ENCODE assay signal across 12 mouse cellular contexts in the genomic region with DNA sequence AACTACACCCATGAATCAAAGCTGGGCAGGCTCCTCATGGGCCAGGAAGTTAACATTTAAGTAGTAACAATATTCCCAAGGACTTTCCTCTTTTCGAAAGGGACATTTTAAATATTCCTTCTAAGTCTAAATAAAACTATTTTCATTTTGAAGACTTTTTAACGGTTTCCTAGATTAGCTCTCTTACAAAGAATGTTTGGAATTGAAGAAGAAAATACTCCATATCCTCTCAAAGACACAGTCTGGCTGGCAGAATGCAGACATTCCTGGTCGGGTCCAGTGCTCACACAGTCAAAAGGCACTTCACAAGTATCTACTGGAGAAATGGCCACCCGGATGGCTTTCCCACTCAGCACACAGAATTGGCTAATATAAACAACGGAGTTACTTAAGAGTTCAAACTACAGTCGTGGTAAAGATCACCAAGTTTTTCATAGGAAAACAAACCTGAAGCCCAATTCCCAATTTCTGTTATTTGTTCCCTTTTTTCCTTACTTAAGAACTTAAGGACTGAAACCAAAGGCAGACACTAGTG. TPM values are rescaled to one million over a fixed set of nuclear protein-coding genes. Genes with fewer than 3 reads are reported as not detected.
A peak's percentile ranks its signal among the peaks of the same experiment; 100 is the strongest.
DNase-seq lines count a peak whose midpoint lies in the region; ATAC-seq and TF ChIP-seq lines count a peak whose summit lies in the region.
"Had no signal": no experiment of that assay in that cellular context is flagged by ENCODE, and none has a peak within 500 bp of the region (broad histone marks: within the 10 kb centered on the region; RNA-seq: fewer than 3 reads in every experiment).

No protein-coding gene starts in this region.

- no peak for TF ChIP-seq CTCF in spleen, adult 2 months (IDR thresholded peaks at IDR 0.05; ENCODE audit: extremely low read depth, insufficient read depth, insufficient read length, insufficient replicate concordance)
- no peak for TF ChIP-seq CTCF in liver, postnatal 0 days (IDR thresholded peaks at IDR 0.05; ENCODE audit: low read depth)

- 0 out of 2 replicates have a peak, but pooled peaks cover 3% of the 10 kb centered on the region for H3K36me3 ChIP-seq in heart, embryonic 15.5 days
- H3K36me3 ChIP-seq in spleen, adult 2 months (ENCODE audit: control insufficient read depth, insufficient read depth, low read length), result 0 out of 2 replicates have a peak, but pooled peaks cover 1% of the 10 kb centered on the region
- H3K36me3 ChIP-seq in liver, postnatal 0 days (replicated peaks; ENCODE audit: insufficient read depth, low read length), result peaks cover 4% of the 10 kb centered on the region

- peaks cover 39% of the 10 kb centered on the region for H3K4me1 ChIP-seq in heart, embryonic 15.5 days (replicated peaks)
- peaks cover 36% of the 10 kb centered on the region for H3K4me1 ChIP-seq in spleen, adult 2 months (ENCODE audit: control insufficient read depth, insufficient read depth, insufficient read length)
- H3K4me1 ChIP-seq in liver, postnatal 0 days (ENCODE audit: insufficient read depth), result peaks cover 53% of the 10 kb centered on the region

- H3K27ac ChIP-seq in heart, embryonic 15.5 days, result peak overlapping the region; percentile 77
- H3K27ac ChIP-seq in spleen, adult 2 months (ENCODE audit: insufficient read depth, low read length), result peak overlapping the region; percentile 47
- peak overlapping the region; percentile 82 for H3K27ac ChIP-seq in liver, postnatal 0 days (ENCODE audit: low read depth)
- H3K27ac ChIP-seq: hindbrain, postnatal 0 days had no signal

- no peak; the same call in 1 of the 2 replicates for TF ChIP-seq EP300 in liver, postnatal 0 days (IDR thresholded peaks at IDR 0.05; ENCODE audit: low read depth)

- no peak overlapping the region for H3K9ac ChIP-seq in heart, embryonic 15.5 days
- H3K9ac ChIP-seq in liver, postnatal 0 days (replicated peaks), result no peak overlapping the region

- ATAC-seq in heart, embryonic 15.5 days (replicated peaks; ENCODE audit: insufficient number of reproducible peaks, insufficient read depth, low FRiP score, low read depth), result no peak
- peak; percentile 70 for ATAC-seq in liver, postnatal 0 days
- ATAC-seq: CD4-positive, CD25-positive, alpha-beta regulatory T cell, adult 4 months; hindbrain, postnatal 0 days had no signal

- WGBS in heart, embryonic 15.5 days, result 38% methylated on average over 6 of the region's 6 CpGs
- 76% methylated on average over 6 of the region's 6 CpGs for WGBS in spleen, adult 2 months
- 49% methylated on average over 6 of the region's 6 CpGs for WGBS in liver, postnatal 0 days (ENCODE audit: insufficient replicate concordance)

- no peak overlapping the region; the same call in 1 of the 2 replicates for H3K4me2 ChIP-seq in heart, embryonic 15.5 days
- H3K4me2 ChIP-seq in liver, postnatal 0 days (ENCODE audit: low read depth, low read length), result peak overlapping the region; percentile 16; the same call in 1 of the 2 replicates

- TF ChIP-seq POLR2A in spleen, adult 2 months (IDR thresholded peaks at IDR 0.05; ENCODE audit: low read depth, low read length), result no peak

- DNase-seq in heart, adult 11 months, result no peak
- DNase-seq in spleen, adult 2 months (ENCODE audit: low read depth in 1 of 2, low spot score in 2 of 2), result no peak
- DNase-seq in spleen, postnatal 36 days (ENCODE audit: low spot score in 2 of 2), result no peak
- DNase-seq in liver, postnatal 0 days, result no peak
- no peak for DNase-seq in right cerebral cortex, adult 18-20 months
- no peak for DNase-seq in adrenal gland, adult 18-20 months (ENCODE audit: low spot score in 2 of 2)
- DNase-seq: cerebellum, postnatal 10 days had no signal

- H3K27me3 ChIP-seq in heart, embryonic 15.5 days, result no peaks in the 10 kb centered on the region
- H3K27me3 ChIP-seq in spleen, adult 2 months (ENCODE audit: control insufficient read depth, insufficient read depth, low read length), result no peaks in the 10 kb centered on the region
- H3K27me3 ChIP-seq in liver, postnatal 0 days (ENCODE audit: insufficient read depth, low read length), result no peaks in the 10 kb centered on the region

- no peaks in the 10 kb centered on the region for H3K9me3 ChIP-seq in heart, embryonic 15.5 days (replicated peaks)
- H3K9me3 ChIP-seq in liver, postnatal 0 days (ENCODE audit: low read length), result no peaks in the 10 kb centered on the region

- no peak overlapping the region for H3K4me3 ChIP-seq in heart, embryonic 15.5 days
- no peak overlapping the region for H3K4me3 ChIP-seq in spleen, adult 2 months (ENCODE audit: extremely low read depth, insufficient read depth, insufficient read length)
- H3K4me3 ChIP-seq in liver, postnatal 0 days (ENCODE audit: low read depth, low read length), result no peak overlapping the region
- H3K4me3 ChIP-seq: erythroblast, embryonic 14.5 days; myocyte had no signal

RNA-seq across cellular contexts. Expression of a gene that starts 9.1 kb away (rescaled TPM):
- 15.3 and 16.0 TPM in 2 replicates for polyA plus RNA-seq in heart, embryonic 15.5 days (2015; fragmentation: Nextera tagmentation; extraction: Ambion mirVana)
- polyA plus RNA-seq in spleen, adult 2 months (2012; rRNA removed), result 45.9 and 112 TPM in 2 replicates
- polyA plus RNA-seq in liver, postnatal 0 days (2015; fragmentation: Nextera tagmentation; extraction: Ambion mirVana), result 9.4 and 11.9 TPM in 2 replicates
- total RNA-seq in adrenal gland, adult 18-20 months (2021), result 10 to 100 TPM; 15.4 to 29.0 TPM

RNA-seq across cellular contexts. Expression of a gene that starts 50.6 kb away (rescaled TPM):
- 26.9 and 29.5 TPM in 2 replicates for polyA plus RNA-seq in heart, embryonic 15.5 days (2015; fragmentation: Nextera tagmentation; extraction: Ambion mirVana)
- polyA plus RNA-seq in spleen, adult 2 months (2012; rRNA removed), result 12.0 and 12.8 TPM in 2 replicates
- 226 and 249 TPM in 2 replicates for polyA plus RNA-seq in liver, postnatal 0 days (2015; fragmentation: Nextera tagmentation; extraction: Ambion mirVana)
- total RNA-seq in adrenal gland, adult 18-20 months (2021), result 100 to 1,000 TPM; 284 to 447 TPM
